Comparison of ENCODE assay signal across 10 mouse cellular contexts in the genomic region with DNA sequence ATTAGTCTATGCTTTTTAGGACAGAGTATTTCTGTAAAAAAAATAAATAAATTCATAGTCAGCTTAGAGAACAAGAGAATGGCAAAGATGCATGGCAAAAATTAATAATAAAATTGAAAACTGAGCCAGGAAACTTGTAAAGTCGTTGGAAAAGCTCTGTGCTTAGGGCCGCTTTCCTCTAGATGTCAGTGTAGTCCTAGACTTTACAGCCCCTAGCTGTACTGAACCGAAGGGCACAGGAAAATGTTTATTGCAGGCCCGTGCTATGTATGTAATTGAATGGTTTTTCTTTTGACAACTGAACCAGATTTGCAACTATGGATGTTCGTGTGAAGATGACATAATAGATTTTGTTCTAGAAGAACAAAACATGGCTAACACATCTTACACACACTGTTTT. TPM values are rescaled to one million over a fixed set of nuclear protein-coding genes. Genes with fewer than 3 reads are reported as not detected.
DNase-seq lines count a peak whose midpoint lies in the region; ATAC-seq and TF ChIP-seq lines count a peak whose summit lies in the region.
"Had no signal": no experiment of that assay in that cellular context is flagged by ENCODE, and none has a peak within 500 bp of the region (broad histone marks: within the 10 kb centered on the region; RNA-seq: fewer than 3 reads in every experiment).

No protein-coding gene starts in this region.

- H3K4me3 ChIP-seq in liver, embryonic 14.5 days (ENCODE audit: insufficient read depth in 1 of 2, low read depth in 2 of 2, low read length in 2 of 2) = no peak overlapping the region
- no peak overlapping the region for H3K4me3 ChIP-seq in liver, embryonic 11.5 days (ENCODE audit: low read depth, low read length)
- no peak overlapping the region for H3K4me3 ChIP-seq in forebrain, postnatal 0 days (ENCODE audit: low read depth, low read length)
- no peak overlapping the region for H3K4me3 ChIP-seq in midbrain, embryonic 13.5 days (replicated peaks)

- H3K36me3 ChIP-seq in liver, embryonic 14.5 days (replicated peaks; ENCODE audit: control insufficient read depth, insufficient read depth, low read depth) = no peaks in the 10 kb centered on the region
- H3K36me3 ChIP-seq in liver, embryonic 11.5 days (ENCODE audit: control insufficient read depth, insufficient read depth, low read length) = no peaks in the 10 kb centered on the region
- H3K36me3 ChIP-seq in forebrain, postnatal 0 days (ENCODE audit: insufficient read depth) = no peaks in the 10 kb centered on the region
- H3K36me3 ChIP-seq in midbrain, embryonic 13.5 days = no peaks in the 10 kb centered on the region

- TF ChIP-seq CTCF in liver, embryonic 14.5 days (IDR thresholded peaks at IDR 0.05; ENCODE audit: low read depth) = peak; percentile 26; the same call in 1 of the 2 replicates
- TF ChIP-seq CTCF in forebrain, postnatal 0 days (IDR thresholded peaks at IDR 0.05; ENCODE audit: low read depth) = peak; percentile 85

- TF ChIP-seq EP300 in liver, embryonic 14.5 days (IDR thresholded peaks at IDR 0.05; ENCODE audit: low read depth) = no peak

- ATAC-seq in liver, embryonic 14.5 days (ENCODE audit: insufficient read depth) = no peak
- no peak for ATAC-seq in liver, embryonic 11.5 days (replicated peaks; ENCODE audit: low FRiP score)
- peak; percentile 84 for ATAC-seq in forebrain, postnatal 0 days
- peak; percentile 83 for ATAC-seq in midbrain, embryonic 13.5 days

- H3K4me1 ChIP-seq in liver, embryonic 14.5 days (replicated peaks; ENCODE audit: control insufficient read depth in 2 of 2, insufficient read depth in 2 of 2, low read length in 1 of 2) = no peaks in the 10 kb centered on the region
- no peaks in the 10 kb centered on the region for H3K4me1 ChIP-seq in liver, embryonic 11.5 days (replicated peaks; ENCODE audit: control insufficient read depth, insufficient read depth, low read length)
- peaks cover 10% of the 10 kb centered on the region; the same call in 1 of the 2 replicates for H3K4me1 ChIP-seq in forebrain, postnatal 0 days (ENCODE audit: insufficient read depth)
- H3K4me1 ChIP-seq in midbrain, embryonic 13.5 days (replicated peaks) = peaks cover 7% of the 10 kb centered on the region

- H3K9me3 ChIP-seq in liver, embryonic 14.5 days (ENCODE audit: control insufficient read depth, low read length) = no peaks in the 10 kb centered on the region
- H3K9me3 ChIP-seq in liver, embryonic 11.5 days (ENCODE audit: control insufficient read depth, low read length) = no peaks in the 10 kb centered on the region
- no peaks in the 10 kb centered on the region for H3K9me3 ChIP-seq in forebrain, postnatal 0 days (ENCODE audit: low read length)
- no peaks in the 10 kb centered on the region for H3K9me3 ChIP-seq in midbrain, embryonic 13.5 days

- WGBS in liver, embryonic 14.5 days (ENCODE audit: insufficient replicate concordance) = 23% methylated on average over 5 of the region's 5 CpGs
- 28% methylated on average over 5 of the region's 5 CpGs for WGBS in liver, embryonic 11.5 days
- 15% methylated on average over 5 of the region's 5 CpGs for whole genome bisulfite sequencing in forebrain, postnatal 0 days
- 24% methylated on average over 5 of the region's 5 CpGs for WGBS in midbrain, embryonic 13.5 days

- no peak overlapping the region for H3K9ac ChIP-seq in liver, embryonic 14.5 days (replicated peaks)
- no peak overlapping the region for H3K9ac ChIP-seq in liver, embryonic 11.5 days (ENCODE audit: low read depth, low read length)
- H3K9ac ChIP-seq in forebrain, postnatal 0 days = no peak overlapping the region
- no peak overlapping the region for H3K9ac ChIP-seq in midbrain, embryonic 13.5 days (replicated peaks)

- peak; percentile 7 to 12 for DNase-seq in adrenal gland, postnatal 36 days
- DNase-seq in adrenal gland, adult 2 months = no peak
- no peak for DNase-seq in liver, embryonic 14.5 days (ENCODE audit: low read depth in 3 of 3, low spot score in 3 of 3)
- no peak for DNase-seq in liver, embryonic 11.5 days (ENCODE audit: low spot score)
- peak; percentile 79 for DNase-seq in forebrain, postnatal 0 days
- DNase-seq in natural killer cell, adult 2 months (ENCODE audit: low spot score in 2 of 2) = no peak
- no peak for DNase-seq in urinary bladder, postnatal 25 days (ENCODE audit: low spot score)

- no peak overlapping the region for H3K27ac ChIP-seq in liver, embryonic 14.5 days
- H3K27ac ChIP-seq in liver, embryonic 11.5 days (ENCODE audit: low read depth, low read length) = no peak overlapping the region
- H3K27ac ChIP-seq in forebrain, postnatal 0 days (ENCODE audit: low read depth, low read length) = no peak overlapping the region
- no peak overlapping the region for H3K27ac ChIP-seq in midbrain, embryonic 13.5 days

- no peaks in the 10 kb centered on the region for H3K27me3 ChIP-seq in liver, embryonic 14.5 days (ENCODE audit: control insufficient read depth, insufficient read depth, low read length)
- H3K27me3 ChIP-seq in liver, embryonic 11.5 days (replicated peaks; ENCODE audit: control insufficient read depth, insufficient read depth, low read length) = no peaks in the 10 kb centered on the region
- H3K27me3 ChIP-seq in forebrain, postnatal 0 days (ENCODE audit: insufficient read depth, low read length) = no peaks in the 10 kb centered on the region
- H3K27me3 ChIP-seq in midbrain, embryonic 13.5 days = no peaks in the 10 kb centered on the region

- no peak overlapping the region for H3K4me2 ChIP-seq in liver, embryonic 14.5 days (ENCODE audit: low read depth)
- no peak overlapping the region for H3K4me2 ChIP-seq in liver, embryonic 11.5 days
- H3K4me2 ChIP-seq in forebrain, postnatal 0 days (ENCODE audit: low read depth) = no peak overlapping the region
- H3K4me2 ChIP-seq in midbrain, embryonic 13.5 days (replicated peaks) = no peak overlapping the region

RNA-seq across cellular contexts. Expression of a gene that starts 32.1 kb away (rescaled TPM):
- not detected for total RNA-seq in adrenal gland, postnatal 36 days (2021)
- not detected for total RNA-seq in adrenal gland, adult 2 months (2021)
- polyA plus RNA-seq in adrenal gland, adult 2 months (2012; rRNA removed) = not detected in 2 replicates
- not detected in 2 replicates for polyA plus RNA-seq in liver, embryonic 14.5 days (2012; rRNA removed)
- polyA plus RNA-seq in liver, embryonic 14.5 days (2014; fragmentation: Nextera tagmentation; extraction: Ambion mirVana) = not detected in 2 replicates
- not detected in 2 replicates for polyA plus RNA-seq in liver, embryonic 11.5 days (2014; fragmentation: Nextera tagmentation; extraction: Ambion mirVana)
- total RNA-seq in forebrain, postnatal 0 days (2014; rRNA removed) = 0.15 and 0.43 TPM in 2 replicates
- polyA plus RNA-seq in forebrain, postnatal 0 days (2015; fragmentation: Nextera tagmentation; extraction: Ambion mirVana) = 0.09 and 0.11 TPM in 2 replicates
- polyA plus RNA-seq in midbrain, embryonic 13.5 days (2015; fragmentation: Nextera tagmentation; extraction: Ambion mirVana) = 0.20 and 0.28 TPM in 2 replicates
- total RNA-seq: common myeloid progenitor, adult 5-6 weeks had no signal
- polyA plus RNA-seq: C2C12 had no signal

RNA-seq across cellular contexts. Expression of a gene that starts 44.4 kb away (rescaled TPM):
- total RNA-seq in adrenal gland, postnatal 36 days (2021) = 1 to 10 TPM; 7.3 to 7.5 TPM
- total RNA-seq in adrenal gland, adult 2 months (2021) = 1 to 10 TPM; 5.9 to 9.1 TPM
- 12.4 and 14.0 TPM in 2 replicates for polyA plus RNA-seq in adrenal gland, adult 2 months (2012; rRNA removed)
- polyA plus RNA-seq in liver, embryonic 14.5 days (2012; rRNA removed) = 1.5 and 1.8 TPM in 2 replicates
- polyA plus RNA-seq in liver, embryonic 14.5 days (2014; fragmentation: Nextera tagmentation; extraction: Ambion mirVana) = 4.5 and 4.6 TPM in 2 replicates
- polyA plus RNA-seq in liver, embryonic 11.5 days (2014; fragmentation: Nextera tagmentation; extraction: Ambion mirVana) = 3.8 and 3.9 TPM in 2 replicates
- 4.7 and 6.4 TPM in 2 replicates for total RNA-seq in forebrain, postnatal 0 days (2014; rRNA removed)
- 5.0 and 5.3 TPM in 2 replicates for polyA plus RNA-seq in forebrain, postnatal 0 days (2015; fragmentation: Nextera tagmentation; extraction: Ambion mirVana)
- polyA plus RNA-seq in midbrain, embryonic 13.5 days (2015; fragmentation: Nextera tagmentation; extraction: Ambion mirVana) = 6.1 TPM in 2 replicates
- total RNA-seq: common myeloid progenitor, adult 5-6 weeks had no signal

Comparison
In these comparisons a context has a peak if more than half of its experiments do, and no peak if none do; other contexts are left out.
1. DNase-seq: peak in adrenal gland, postnatal 36 days (2 of 2) and forebrain, postnatal 0 days (single experiment); none in adrenal gland, adult 2 months (single experiment), liver, embryonic 14.5 days (0 of 3), liver, embryonic 11.5 days (single experiment), natural killer cell, adult 2 months (0 of 2) and urinary bladder, postnatal 25 days (single experiment).
2. ATAC-seq: peak in forebrain, postnatal 0 days (single experiment) and midbrain, embryonic 13.5 days (single experiment); none in liver, embryonic 14.5 days (single experiment) and liver, embryonic 11.5 days (single experiment).